In the genomic region with DNA sequence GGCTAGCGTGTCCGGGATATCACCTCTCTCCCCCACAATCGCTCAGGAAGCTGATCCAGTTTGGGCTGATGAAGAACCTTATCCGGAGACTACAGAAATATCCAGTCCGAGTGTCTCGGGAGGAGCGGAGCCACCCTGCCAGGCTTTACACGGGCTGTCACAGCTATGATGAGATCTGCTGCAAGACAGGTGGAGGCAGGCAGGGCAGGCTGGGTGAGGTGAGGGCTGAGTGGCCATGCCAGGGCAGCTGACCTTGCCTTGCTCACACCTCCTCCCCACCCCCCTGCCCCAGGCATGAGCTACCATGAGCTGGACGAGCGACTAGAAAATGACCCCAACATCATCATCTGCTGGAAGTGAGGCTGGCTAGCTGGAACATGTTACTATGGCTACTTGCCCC, we compare ENCODE assay signal across 9 mouse cellular contexts. TPM values are rescaled to one million over a fixed set of nuclear protein-coding genes. Genes with fewer than 3 reads are reported as not detected.
DNase-seq lines count a peak whose midpoint lies in the region; ATAC-seq and TF ChIP-seq lines count a peak whose summit lies in the region.
"Had no signal": no experiment of that assay in that cellular context is flagged by ENCODE, and none has a peak within 500 bp of the region (broad histone marks: within the 10 kb centered on the region; RNA-seq: fewer than 3 reads in every experiment).

No protein-coding gene starts in this region.

- TF ChIP-seq CTCF in thymus, adult 2 months (IDR thresholded peaks at IDR 0.05; ENCODE audit: borderline replicate concordance, control insufficient read depth, extremely low read depth, insufficient read depth, low read length, poor library complexity), result no peak

- H3K27ac ChIP-seq in embryonic facial prominence, embryonic 13.5 days, result no peak overlapping the region
- no peak overlapping the region for H3K27ac ChIP-seq in embryonic facial prominence, embryonic 10.5 days (replicated peaks)
- H3K27ac ChIP-seq in hindbrain, embryonic 16.5 days (ENCODE audit: low read depth, low read length), result no peak overlapping the region
- no peak overlapping the region for H3K27ac ChIP-seq in hindbrain, embryonic 13.5 days
- no peak overlapping the region for H3K27ac ChIP-seq in thymus, adult 2 months (ENCODE audit: control insufficient read depth, insufficient read depth, low read length)
- H3K27ac ChIP-seq: forebrain, embryonic 15.5 days; heart, embryonic 13.5 days; hindbrain, postnatal 0 days had no signal

- no peak for DNase-seq in embryonic facial prominence, embryonic 10.5 days (ENCODE audit: low spot score)
- DNase-seq in thymus, postnatal 25 days, result peak; percentile 1
- no peak for DNase-seq in thymus, adult 2 months

- 0 out of 2 replicates have a peak overlapping the region, but pooled peaks have one; percentile 8 for H3K9ac ChIP-seq in embryonic facial prominence, embryonic 13.5 days
- H3K9ac ChIP-seq in hindbrain, embryonic 16.5 days (ENCODE audit: low read depth, low read length), result 0 out of 2 replicates have a peak overlapping the region, but pooled peaks have one; percentile 3
- no peak overlapping the region for H3K9ac ChIP-seq in hindbrain, embryonic 13.5 days
- H3K9ac ChIP-seq: forebrain, embryonic 15.5 days; heart, embryonic 13.5 days had no signal

- no peak overlapping the region for H3K4me3 ChIP-seq in embryonic facial prominence, embryonic 13.5 days
- no peak overlapping the region for H3K4me3 ChIP-seq in embryonic facial prominence, embryonic 10.5 days
- no peak overlapping the region for H3K4me3 ChIP-seq in hindbrain, embryonic 16.5 days (ENCODE audit: low read length)
- no peak overlapping the region for H3K4me3 ChIP-seq in hindbrain, embryonic 13.5 days
- H3K4me3 ChIP-seq in thymus, adult 2 months (ENCODE audit: control insufficient read depth, insufficient read depth, low read length), result no peak overlapping the region
- H3K4me3 ChIP-seq: forebrain, embryonic 15.5 days; heart, embryonic 13.5 days had no signal

- no peaks in the 10 kb centered on the region for H3K9me3 ChIP-seq in embryonic facial prominence, embryonic 13.5 days
- H3K9me3 ChIP-seq in embryonic facial prominence, embryonic 10.5 days, result no peaks in the 10 kb centered on the region
- no peaks in the 10 kb centered on the region for H3K9me3 ChIP-seq in hindbrain, embryonic 16.5 days (ENCODE audit: control insufficient read depth, low read length)
- no peaks in the 10 kb centered on the region for H3K9me3 ChIP-seq in hindbrain, embryonic 13.5 days
- H3K9me3 ChIP-seq: forebrain, embryonic 15.5 days; heart, embryonic 13.5 days had no signal

- peaks cover 21% of the 10 kb centered on the region for H3K36me3 ChIP-seq in embryonic facial prominence, embryonic 13.5 days
- H3K36me3 ChIP-seq in embryonic facial prominence, embryonic 10.5 days (replicated peaks), result peaks cover 24% of the 10 kb centered on the region
- H3K36me3 ChIP-seq in hindbrain, embryonic 16.5 days (ENCODE audit: control insufficient read depth, insufficient read depth, low read length), result peaks cover 12% of the 10 kb centered on the region
- H3K36me3 ChIP-seq in hindbrain, embryonic 13.5 days, result peaks cover 22% of the 10 kb centered on the region
- no peaks in the 10 kb centered on the region for H3K36me3 ChIP-seq in thymus, adult 2 months (ENCODE audit: control insufficient read depth, insufficient read depth, low read length)

- no peak for ATAC-seq in embryonic facial prominence, embryonic 13.5 days (ENCODE audit: insufficient number of reproducible peaks, insufficient read depth, low FRiP score, low TSS enrichment, low read depth)
- ATAC-seq in hindbrain, embryonic 16.5 days, result no peak
- ATAC-seq in hindbrain, embryonic 13.5 days (ENCODE audit: low FRiP score), result no peak
- ATAC-seq: forebrain, embryonic 15.5 days; hindbrain, postnatal 0 days had no signal

- 84% methylated on average over 10 of the region's 10 CpGs for WGBS in embryonic facial prominence, embryonic 13.5 days
- 87% methylated on average over 10 of the region's 10 CpGs for WGBS in embryonic facial prominence, embryonic 10.5 days
- WGBS in hindbrain, embryonic 16.5 days, result 90% methylated on average over 10 of the region's 10 CpGs
- WGBS in hindbrain, embryonic 13.5 days, result 88% methylated on average over 10 of the region's 10 CpGs
- WGBS in thymus, adult 2 months, result 89% methylated on average over 10 of the region's 10 CpGs

- 0 out of 2 replicates have a peak, but pooled peaks cover under 1% of the 10 kb centered on the region for H3K27me3 ChIP-seq in embryonic facial prominence, embryonic 13.5 days
- peaks cover 30% of the 10 kb centered on the region for H3K27me3 ChIP-seq in embryonic facial prominence, embryonic 10.5 days (replicated peaks; ENCODE audit: low read depth, poor library complexity, severe bottlenecking)
- 0 out of 2 replicates have a peak, but pooled peaks cover 6% of the 10 kb centered on the region for H3K27me3 ChIP-seq in hindbrain, embryonic 16.5 days (replicated peaks; ENCODE audit: control insufficient read depth, insufficient read depth, low read length)
- peaks cover 23% of the 10 kb centered on the region for H3K27me3 ChIP-seq in hindbrain, embryonic 13.5 days
- H3K27me3 ChIP-seq in thymus, adult 2 months (ENCODE audit: control insufficient read depth, insufficient read depth, low read length), result no peaks in the 10 kb centered on the region

- H3K4me2 ChIP-seq in embryonic facial prominence, embryonic 13.5 days, result no peak overlapping the region
- no peak overlapping the region for H3K4me2 ChIP-seq in hindbrain, embryonic 16.5 days (ENCODE audit: low read length)
- H3K4me2 ChIP-seq in hindbrain, embryonic 13.5 days, result no peak overlapping the region
- H3K4me2 ChIP-seq: forebrain, embryonic 15.5 days; heart, embryonic 13.5 days had no signal

- peaks cover 46% of the 10 kb centered on the region for H3K4me1 ChIP-seq in embryonic facial prominence, embryonic 13.5 days
- peaks cover 64% of the 10 kb centered on the region for H3K4me1 ChIP-seq in embryonic facial prominence, embryonic 10.5 days
- H3K4me1 ChIP-seq in hindbrain, embryonic 16.5 days (ENCODE audit: control insufficient read depth, insufficient read depth, low read depth, low read length), result peaks cover 31% of the 10 kb centered on the region
- H3K4me1 ChIP-seq in hindbrain, embryonic 13.5 days (replicated peaks), result peaks cover 57% of the 10 kb centered on the region
- peaks cover 35% of the 10 kb centered on the region for H3K4me1 ChIP-seq in thymus, adult 2 months (replicated peaks; ENCODE audit: control insufficient read depth, insufficient read depth, low read length)

- TF ChIP-seq POLR2A in thymus, adult 2 months (IDR thresholded peaks at IDR 0.05; ENCODE audit: control insufficient read depth, extremely low read depth, insufficient read depth, low read length, poor library complexity), result no peak

RNA-seq across cellular contexts. Expression of a gene that starts 1.9 kb away (rescaled TPM):
- 2.1 and 2.2 TPM in 2 replicates for polyA plus RNA-seq in embryonic facial prominence, embryonic 13.5 days (2015; fragmentation: Nextera tagmentation; extraction: Ambion mirVana)
- 0.97 and 1.2 TPM in 2 replicates for polyA plus RNA-seq in embryonic facial prominence, embryonic 10.5 days (2016; fragmentation: Nextera tagmentation; extraction: Ambion mirVana)
- 3.3 and 4.4 TPM in 2 replicates for polyA plus RNA-seq in hindbrain, embryonic 16.5 days (2015; fragmentation: Nextera tagmentation; extraction: Ambion mirVana)
- 2.6 and 4.0 TPM in 2 replicates for polyA plus RNA-seq in hindbrain, embryonic 13.5 days (2015; fragmentation: Nextera tagmentation; extraction: Ambion mirVana)
- polyA plus RNA-seq in thymus, adult 2 months (2012; rRNA removed), result 2.9 and 3.4 TPM in 2 replicates
- polyA plus RNA-seq: heart, embryonic 13.5 days had no signal

RNA-seq across cellular contexts. Expression of a gene that starts 3.2 kb away (rescaled TPM):
- polyA plus RNA-seq in embryonic facial prominence, embryonic 13.5 days (2015; fragmentation: Nextera tagmentation; extraction: Ambion mirVana), result 44.3 and 47.2 TPM in 2 replicates
- polyA plus RNA-seq in embryonic facial prominence, embryonic 10.5 days (2016; fragmentation: Nextera tagmentation; extraction: Ambion mirVana), result 35.2 and 39.4 TPM in 2 replicates
- polyA plus RNA-seq in hindbrain, embryonic 16.5 days (2015; fragmentation: Nextera tagmentation; extraction: Ambion mirVana), result 75.8 and 78.6 TPM in 2 replicates
- 68.6 and 71.1 TPM in 2 replicates for polyA plus RNA-seq in hindbrain, embryonic 13.5 days (2015; fragmentation: Nextera tagmentation; extraction: Ambion mirVana)
- polyA plus RNA-seq in thymus, adult 2 months (2012; rRNA removed), result 74.5 and 83.5 TPM in 2 replicates

RNA-seq across cellular contexts. Expression of a gene that starts 3.2 kb away (rescaled TPM):
- 21.8 and 26.1 TPM in 2 replicates for polyA plus RNA-seq in embryonic facial prominence, embryonic 13.5 days (2015; fragmentation: Nextera tagmentation; extraction: Ambion mirVana)
- polyA plus RNA-seq in embryonic facial prominence, embryonic 10.5 days (2016; fragmentation: Nextera tagmentation; extraction: Ambion mirVana), result 16.4 and 16.7 TPM in 2 replicates
- polyA plus RNA-seq in hindbrain, embryonic 16.5 days (2015; fragmentation: Nextera tagmentation; extraction: Ambion mirVana), result 51.4 and 59.0 TPM in 2 replicates
- 38.9 and 39.1 TPM in 2 replicates for polyA plus RNA-seq in hindbrain, embryonic 13.5 days (2015; fragmentation: Nextera tagmentation; extraction: Ambion mirVana)
- polyA plus RNA-seq in thymus, adult 2 months (2012; rRNA removed), result 78.7 and 84.3 TPM in 2 replicates

RNA-seq across cellular contexts. Expression of a gene that starts 6.2 kb away (rescaled TPM):
- polyA plus RNA-seq in embryonic facial prominence, embryonic 13.5 days (2015; fragmentation: Nextera tagmentation; extraction: Ambion mirVana), result 65.2 and 68.5 TPM in 2 replicates
- polyA plus RNA-seq in embryonic facial prominence, embryonic 10.5 days (2016; fragmentation: Nextera tagmentation; extraction: Ambion mirVana), result 45.3 and 46.5 TPM in 2 replicates
- 45.8 and 46.6 TPM in 2 replicates for polyA plus RNA-seq in hindbrain, embryonic 16.5 days (2015; fragmentation: Nextera tagmentation; extraction: Ambion mirVana)
- 36.7 and 36.9 TPM in 2 replicates for polyA plus RNA-seq in hindbrain, embryonic 13.5 days (2015; fragmentation: Nextera tagmentation; extraction: Ambion mirVana)
- polyA plus RNA-seq in thymus, adult 2 months (2012; rRNA removed), result 48.8 and 50.8 TPM in 2 replicates

RNA-seq across cellular contexts. Expression of a gene that starts 11.5 kb away (rescaled TPM):
- polyA plus RNA-seq in embryonic facial prominence, embryonic 13.5 days (2015; fragmentation: Nextera tagmentation; extraction: Ambion mirVana), result 46.2 and 46.9 TPM in 2 replicates
- polyA plus RNA-seq in embryonic facial prominence, embryonic 10.5 days (2016; fragmentation: Nextera tagmentation; extraction: Ambion mirVana), result 37.9 and 39.3 TPM in 2 replicates
- polyA plus RNA-seq in hindbrain, embryonic 16.5 days (2015; fragmentation: Nextera tagmentation; extraction: Ambion mirVana), result 45.7 and 46.0 TPM in 2 replicates
- polyA plus RNA-seq in hindbrain, embryonic 13.5 days (2015; fragmentation: Nextera tagmentation; extraction: Ambion mirVana), result 44.7 and 46.0 TPM in 2 replicates
- 49.6 and 55.7 TPM in 2 replicates for polyA plus RNA-seq in thymus, adult 2 months (2012; rRNA removed)
